16 mouse cellular contexts compared by ENCODE assay signal in the genomic region with DNA sequence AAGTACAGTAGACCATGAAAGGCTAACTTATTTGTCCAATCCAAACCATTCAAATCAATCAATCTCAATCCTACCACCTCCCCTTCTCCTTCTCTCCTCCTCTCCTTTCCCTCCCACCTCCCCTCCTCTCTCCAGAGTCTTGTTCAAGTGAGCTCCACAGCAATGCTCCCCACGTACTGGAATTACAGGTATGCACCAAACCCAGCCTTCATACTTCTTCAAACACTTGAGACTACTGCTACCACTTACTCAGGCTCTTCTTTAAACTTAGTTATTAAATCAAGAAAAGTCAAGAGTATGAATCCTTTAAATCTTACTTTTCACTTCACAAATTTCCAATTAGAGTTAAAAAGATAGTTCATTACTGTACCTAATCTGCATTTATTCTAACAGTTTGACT. TPM values are rescaled to one million over a fixed set of nuclear protein-coding genes. Genes with fewer than 3 reads are reported as not detected.
A peak's percentile ranks its signal among the peaks of the same experiment; 100 is the strongest.
DNase-seq lines count a peak whose midpoint lies in the region; ATAC-seq and TF ChIP-seq lines count a peak whose summit lies in the region.
"Had no signal": no experiment of that assay in that cellular context is flagged by ENCODE, and none has a peak within 500 bp of the region (broad histone marks: within the 10 kb centered on the region; RNA-seq: fewer than 3 reads in every experiment).

No protein-coding gene starts in this region.

- no peak overlapping the region for H3K9ac ChIP-seq in hindbrain, embryonic 12.5 days
- H3K9ac ChIP-seq in hindbrain, postnatal 0 days (replicated peaks; ENCODE audit: low read length): no peak overlapping the region
- H3K9ac ChIP-seq in lung, embryonic 16.5 days (ENCODE audit: low read length): no peak overlapping the region
- H3K9ac ChIP-seq in embryonic facial prominence, embryonic 14.5 days (ENCODE audit: low read depth, low read length): no peak overlapping the region

- peaks cover 22% of the 10 kb centered on the region for H3K4me1 ChIP-seq in hindbrain, embryonic 12.5 days
- H3K4me1 ChIP-seq in hindbrain, postnatal 0 days (ENCODE audit: insufficient read depth, low read length): peaks cover 9% of the 10 kb centered on the region
- H3K4me1 ChIP-seq in lung, embryonic 16.5 days (replicated peaks; ENCODE audit: control insufficient read depth, insufficient read depth, low read length): peaks cover 13% of the 10 kb centered on the region
- peaks cover 17% of the 10 kb centered on the region; the same call in 1 of the 2 replicates for H3K4me1 ChIP-seq in embryonic facial prominence, embryonic 14.5 days (ENCODE audit: control insufficient read depth, insufficient read depth, low read length)

- H3K9me3 ChIP-seq in hindbrain, embryonic 12.5 days (replicated peaks): no peaks in the 10 kb centered on the region
- no peaks in the 10 kb centered on the region for H3K9me3 ChIP-seq in hindbrain, postnatal 0 days (ENCODE audit: low read length)
- H3K9me3 ChIP-seq in lung, embryonic 16.5 days (ENCODE audit: control insufficient read depth, low read length): no peaks in the 10 kb centered on the region
- H3K9me3 ChIP-seq in embryonic facial prominence, embryonic 14.5 days (ENCODE audit: control insufficient read depth, low read length): no peaks in the 10 kb centered on the region

- no peak for TF ChIP-seq CTCF in hindbrain, postnatal 0 days (IDR thresholded peaks at IDR 0.05; ENCODE audit: low read depth)

- no peak overlapping the region for H3K27ac ChIP-seq in hindbrain, embryonic 12.5 days
- no peak overlapping the region for H3K27ac ChIP-seq in hindbrain, postnatal 0 days
- H3K27ac ChIP-seq in lung, embryonic 16.5 days (ENCODE audit: low read length): peak overlapping the region; percentile 69
- H3K27ac ChIP-seq in embryonic facial prominence, embryonic 14.5 days (replicated peaks; ENCODE audit: low read depth, low read length): no peak overlapping the region

- 0 out of 2 replicates have a peak, but pooled peaks cover 2% of the 10 kb centered on the region for H3K36me3 ChIP-seq in hindbrain, embryonic 12.5 days
- no peaks in the 10 kb centered on the region for H3K36me3 ChIP-seq in hindbrain, postnatal 0 days (ENCODE audit: insufficient read depth, low read length)
- no peaks in the 10 kb centered on the region for H3K36me3 ChIP-seq in lung, embryonic 16.5 days (ENCODE audit: control insufficient read depth, insufficient read depth, low read length)
- peaks cover under 1% of the 10 kb centered on the region; the same call in 1 of the 2 replicates for H3K36me3 ChIP-seq in embryonic facial prominence, embryonic 14.5 days (ENCODE audit: control insufficient read depth, insufficient read depth, low read length)

- no peak overlapping the region for H3K4me3 ChIP-seq in hindbrain, embryonic 12.5 days
- no peak overlapping the region for H3K4me3 ChIP-seq in hindbrain, postnatal 0 days (ENCODE audit: low read length)
- H3K4me3 ChIP-seq in lung, embryonic 16.5 days (ENCODE audit: low read length): peak overlapping the region; percentile 9; the same call in 1 of the 2 replicates
- H3K4me3 ChIP-seq in embryonic facial prominence, embryonic 14.5 days (ENCODE audit: low read depth, low read length): no peak overlapping the region
- H3K4me3 ChIP-seq: erythroblast, embryonic 14.5 days had no signal

- H3K27me3 ChIP-seq in hindbrain, embryonic 12.5 days: no peaks in the 10 kb centered on the region
- H3K27me3 ChIP-seq in hindbrain, postnatal 0 days (ENCODE audit: insufficient read depth, low read length): no peaks in the 10 kb centered on the region
- H3K27me3 ChIP-seq in lung, embryonic 16.5 days (ENCODE audit: control insufficient read depth, insufficient read depth, low read depth, low read length): no peaks in the 10 kb centered on the region
- no peaks in the 10 kb centered on the region for H3K27me3 ChIP-seq in embryonic facial prominence, embryonic 14.5 days (replicated peaks; ENCODE audit: control insufficient read depth, insufficient read depth, low read length)

- H3K4me2 ChIP-seq in hindbrain, embryonic 12.5 days (replicated peaks): peak overlapping the region; percentile 30; the same call in 1 of the 2 replicates
- H3K4me2 ChIP-seq in hindbrain, postnatal 0 days (ENCODE audit: low read depth, low read length): no peak overlapping the region
- peak overlapping the region; percentile 15 for H3K4me2 ChIP-seq in lung, embryonic 16.5 days (ENCODE audit: low read depth, low read length)
- H3K4me2 ChIP-seq in embryonic facial prominence, embryonic 14.5 days (ENCODE audit: low read depth, low read length): 0 out of 2 replicates have a peak overlapping the region, but pooled peaks have one; percentile 24

- 40% methylated on average over 1 of the region's 1 CpGs for WGBS in hindbrain, embryonic 12.5 days
- 52% methylated on average over 1 of the region's 1 CpGs for WGBS in hindbrain, postnatal 0 days
- 37% methylated on average over 1 of the region's 1 CpGs for WGBS in lung, embryonic 16.5 days
- 30% methylated on average over 1 of the region's 1 CpGs for WGBS in embryonic facial prominence, embryonic 14.5 days

- no peak for ATAC-seq in hindbrain, embryonic 12.5 days (ENCODE audit: low FRiP score)
- ATAC-seq in hindbrain, postnatal 0 days: no peak
- ATAC-seq in lung, embryonic 16.5 days (ENCODE audit: low read depth): no peak
- no peak for ATAC-seq in embryonic facial prominence, embryonic 14.5 days (ENCODE audit: low read depth)

- DNase-seq in heart, adult 11 months: peak; percentile 49
- DNase-seq in heart, postnatal 25 days (ENCODE audit: low spot score): no peak
- DNase-seq in hindbrain, postnatal 0 days (ENCODE audit: low spot score): no peak
- no peak for DNase-seq in lung, postnatal 14 days
- no peak for DNase-seq in embryonic facial prominence, embryonic 14.5 days (ENCODE audit: low spot score)
- no peak for DNase-seq in gastrocnemius, postnatal 4 days (ENCODE audit: low spot score in 2 of 2)
- DNase-seq: adrenal gland, adult 8-10 months; cerebellum, adult 11 months; cerebellum, postnatal 14 days; gastrocnemius, postnatal 10 days; kidney, adult 9 months; kidney, postnatal 4 days; thymus, postnatal 14 days had no signal

- intact Hi-C loops in heart, postnatal 25 days (cut with DNase I): no loop called here

RNA-seq across cellular contexts. Expression of gene Hnrnpll, which starts 3.6 kb away (rescaled TPM):
- total RNA-seq in heart, postnatal 25 days (2021): 10 to 100 TPM; 21.0 to 22.3 TPM
- polyA plus RNA-seq in hindbrain, embryonic 12.5 days (2016; fragmentation: Nextera tagmentation; extraction: Ambion mirVana): 112 and 116 TPM in 2 replicates
- 41.8 and 52.7 TPM in 2 replicates for total RNA-seq in hindbrain, postnatal 0 days (2014; rRNA removed)
- polyA plus RNA-seq in hindbrain, postnatal 0 days (2015; fragmentation: Nextera tagmentation; extraction: Ambion mirVana): 40.0 and 40.2 TPM in 2 replicates
- 64.6 and 64.9 TPM in 2 replicates for polyA plus RNA-seq in lung, embryonic 16.5 days (2015; fragmentation: Nextera tagmentation; extraction: Ambion mirVana)
- polyA plus RNA-seq in embryonic facial prominence, embryonic 14.5 days (2014; fragmentation: Nextera tagmentation; extraction: Ambion mirVana): 55.6 and 61.0 TPM in 2 replicates
- 10 to 100 TPM; 34.4 to 38.8 TPM for total RNA-seq in gastrocnemius, postnatal 4 days (2021)
